Mouse (Mus musculus) neural tube, embryonic 15.5 days (tissue): ENCODE data around the gene Cd300e. TPM values are rescaled to one million over a fixed set of nuclear protein-coding genes. Genes with fewer than 3 reads are reported as not detected.

Source experiments
- ATAC-seq: fragments of 200-750 bp; cut with Nextera tagmentation; 2 replicates; pipeline ENCODE4 v1.8.0; 2017; ENCODE audit warnings: mild to moderate bottlenecking, moderate TSS enrichment, moderate library complexity; ENCODE audit not compliant: low FRiP score
- H3K27ac ChIP-seq: fragments of 300-500 bp; sonication (generic); replicated peaks from 2 replicates; pipeline ENCODE4 v1.5.1; 2015; ENCODE audit warnings: mild to moderate bottlenecking, inconsistent platforms
- H3K27me3 ChIP-seq: fragments of 300-500 bp; sonication (generic); replicated peaks from 2 replicates; pipeline ENCODE4 v1.6.1; 2015; ENCODE audit warnings: inconsistent platforms
- H3K36me3 ChIP-seq: fragments of 300-500 bp; sonication (generic); 2 replicates; pipeline ENCODE4 v1.6.1; 2015; ENCODE audit warnings: inconsistent platforms
- H3K4me1 ChIP-seq: fragments of 300-500 bp; sonication (generic); 2 replicates; pipeline ENCODE4 v1.6.1; 2015; ENCODE audit warnings: inconsistent platforms
- H3K4me2 ChIP-seq: fragments of 300-500 bp; sonication (generic); 2 replicates; pipeline ENCODE4 v1.6.1; 2015; ENCODE audit warnings: inconsistent platforms, mild to moderate bottlenecking, moderate library complexity
- H3K4me3 ChIP-seq: fragments of 300-500 bp; sonication (generic); replicated peaks from 2 replicates; pipeline ENCODE4 v1.5.1; 2015; ENCODE audit warnings: mild to moderate bottlenecking, inconsistent platforms
- H3K9ac ChIP-seq: fragments of 300-500 bp; sonication (generic); replicated peaks from 2 replicates; pipeline ENCODE4 v1.6.1; 2015; ENCODE audit warnings: mild to moderate bottlenecking, inconsistent platforms
- H3K9me3 ChIP-seq: fragments of 300-500 bp; sonication (generic); replicated peaks from 2 replicates; pipeline ENCODE4 v1.6.1; 2016; ENCODE audit warnings: inconsistent platforms
- WGBS: fragments of 180-500 bp; shearing (Covaris S2); methylation state at CpG from one replicate; pipeline ENCODE4 v1.1.7; 2015; ENCODE audit warnings: mixed read lengths; 5-methylcytosine and 5-hydroxymethylcytosine counted together
- polyA plus RNA-seq: library from polyadenylated mRNA; unstranded; fragments of >200 nt; fragmentation: Nextera tagmentation; extraction: Ambion mirVana; gene quantifications from 2 replicates; pipeline ENCODE4 v1.2.1, GENCODE M21; 2015

The Cd300e gene
- polyA plus RNA-seq, 1 experiment from 2014 or later = 0.06 TPM

DNA sequence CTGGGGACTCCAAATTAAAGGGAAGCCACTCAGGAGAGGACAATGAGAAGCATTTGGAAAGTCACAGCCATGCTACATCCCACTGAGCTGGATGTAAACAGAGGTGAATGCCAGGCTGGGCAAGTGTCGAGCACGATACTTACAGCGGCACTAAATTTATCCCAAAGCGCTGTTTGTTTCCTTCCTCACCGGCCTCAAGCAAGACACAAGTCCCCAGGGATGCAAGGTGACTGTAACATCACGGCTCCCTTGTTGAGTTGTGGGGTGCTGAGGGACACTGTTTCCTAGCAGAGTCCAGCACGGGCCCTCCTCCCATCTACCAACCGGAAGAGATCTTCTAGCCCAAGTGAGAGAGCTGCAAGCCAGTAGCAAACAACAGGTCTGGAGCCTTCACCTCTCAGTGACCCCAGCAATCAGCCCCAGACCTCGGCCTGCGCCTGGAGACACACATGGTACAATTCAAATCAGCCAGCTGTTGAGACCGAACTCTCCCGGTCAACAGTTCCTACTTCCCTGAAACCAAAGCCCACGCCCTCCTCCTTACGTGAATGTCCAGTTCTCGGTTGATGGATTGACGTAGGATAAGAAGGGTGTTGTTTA lies 37.4 kb upstream of the Cd300e start:
- Histone ChIP-seq H3K27ac (no peak overlapping the region), H3K4me3 (no peak overlapping the region), H3K27me3 (no peaks in the 10 kb centered on the region), H3K9ac (no peak overlapping the region), H3K9me3 (no peaks in the 10 kb centered on the region), H3K36me3 (no peaks in the 10 kb centered on the region), H3K4me2 (no peak overlapping the region), H3K4me1 (0 out of 2 replicates have a peak, but pooled peaks cover 5% of the 10 kb centered on the region)
- 60% methylated on average over 16 of the region's 16 CpGs for WGBS
- ATAC-seq = no peak

DNA sequence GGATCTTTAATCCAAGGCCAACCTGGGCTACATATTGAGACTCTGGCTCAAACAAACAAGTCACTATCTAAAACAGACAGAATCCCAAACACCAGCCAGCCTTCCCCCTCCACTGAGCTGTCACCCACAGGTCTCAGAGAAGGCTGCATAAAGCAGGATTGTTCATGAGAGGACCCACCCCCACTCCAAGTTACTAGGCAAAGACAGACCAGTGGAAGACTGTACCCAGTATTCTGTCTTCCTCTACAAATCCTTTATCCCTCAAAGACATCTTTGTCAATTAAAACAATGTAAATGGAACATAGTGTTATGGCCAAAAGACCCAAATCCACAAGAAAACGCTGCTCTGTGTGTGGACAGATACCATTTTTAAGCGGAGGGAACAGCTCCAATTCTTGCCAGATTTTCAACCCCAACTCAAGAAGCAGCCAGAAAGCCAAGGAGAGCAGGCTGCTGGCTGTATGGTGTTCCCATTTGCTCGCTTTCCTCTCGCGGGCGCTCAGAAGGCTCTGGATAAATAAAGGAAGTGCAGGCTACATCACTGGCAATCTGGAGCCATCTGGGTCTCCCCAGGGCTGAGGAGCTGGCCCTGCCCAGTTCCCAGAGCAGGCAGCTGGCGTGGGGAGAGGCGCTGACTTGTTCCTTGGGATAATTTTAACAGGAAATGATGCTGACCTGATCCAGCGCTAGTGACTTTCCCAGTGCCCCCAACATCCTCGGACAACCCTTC lies 36.4 kb upstream of the Cd300e start:
- Histone ChIP-seq H3K4me2 (no peak overlapping the region), H3K27me3 (no peaks in the 10 kb centered on the region; the same call in 1 of the 2 replicates), H3K9ac (no peak overlapping the region), H3K4me3 (no peak overlapping the region), H3K27ac (no peak overlapping the region), H3K36me3 (no peaks in the 10 kb centered on the region), H3K9me3 (no peaks in the 10 kb centered on the region), H3K4me1 (0 out of 2 replicates have a peak, but pooled peaks cover 5% of the 10 kb centered on the region)
- ATAC-seq = no peak
- WGBS = 70% methylated on average over 10 of the region's 10 CpGs

DNA sequence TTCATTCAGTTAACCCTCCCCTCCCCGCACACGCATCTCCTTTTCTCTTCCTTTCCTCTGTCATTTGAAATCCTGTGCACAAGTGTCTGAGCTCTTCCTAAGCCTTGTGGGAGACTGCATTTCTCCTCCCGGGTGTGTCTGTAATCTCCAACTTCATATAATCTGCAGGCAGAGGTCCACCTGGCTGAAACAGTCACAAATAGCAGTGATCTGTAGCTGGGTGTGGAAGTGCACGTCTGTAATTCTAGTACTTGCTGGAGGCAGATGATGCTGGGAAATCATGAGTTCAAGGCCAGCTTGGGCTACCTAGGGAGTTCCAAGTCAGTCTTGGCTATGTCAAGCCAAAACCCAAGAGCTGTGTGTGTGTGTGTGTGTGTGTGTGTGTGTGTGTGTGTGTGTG lies 30.2 kb upstream of the Cd300e start:
- H3K4me2 ChIP-seq = peak overlapping the region; percentile 59

DNA sequence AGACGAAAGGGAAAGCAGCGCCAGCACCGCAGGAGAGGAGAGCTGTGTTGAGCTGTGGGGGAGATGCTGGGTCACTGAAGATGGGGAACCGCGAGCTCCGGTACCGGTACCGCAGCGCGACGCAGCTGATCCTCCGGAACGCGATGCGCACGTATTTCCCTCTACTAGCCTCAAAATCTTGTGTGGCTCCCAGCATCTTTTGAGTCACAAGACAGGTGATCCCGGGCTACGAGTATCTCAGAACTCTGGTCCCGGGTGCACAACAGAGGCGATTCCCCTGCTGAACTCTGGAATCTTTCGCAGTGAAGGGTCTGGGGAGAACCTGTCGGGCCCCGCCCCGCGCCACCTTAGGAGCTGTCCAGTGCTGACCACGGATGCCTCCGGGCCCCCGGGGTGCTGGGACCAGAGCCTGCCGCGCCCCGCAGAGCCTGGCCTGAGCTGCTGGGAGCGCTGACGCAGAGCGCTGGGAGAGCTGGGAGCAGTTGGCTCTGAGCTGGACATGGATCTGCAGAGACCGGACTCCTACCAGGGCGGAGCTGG lies 29.5 kb upstream of the Cd300e start, which contains the start of gene Rab37:
TSS of gene Rab37 (plus strand) at position 70 of the 540 bp plus-strand sequence.
- H3K9ac ChIP-seq = no peak within 1 kb of the TSS; the same call in 1 of the 2 replicates
- WGBS = 3% methylated on average over 36 of the region's 36 CpGs
- H3K36me3 ChIP-seq = no peaks in the 10 kb centered on the region
- no peak within 1 kb of the TSS for H3K27ac ChIP-seq
- H3K9me3 ChIP-seq = no peaks in the 10 kb centered on the region
- H3K4me3 ChIP-seq = peak within 1 kb of the TSS; percentile 30
- ATAC-seq = no peak
- peaks cover 32% of the 10 kb centered on the region for H3K27me3 ChIP-seq
- H3K4me2 ChIP-seq = peak within 1 kb of the TSS; percentile 59
- H3K4me1 ChIP-seq = peaks cover 13% of the 10 kb centered on the region

More for the DNA sequence above, 30.2 kb upstream of the Cd300e start:
- no peak overlapping the region for H3K27ac ChIP-seq
- peaks cover 13% of the 10 kb centered on the region for H3K4me1 ChIP-seq
- no peak for ATAC-seq
- H3K9ac ChIP-seq = no peak overlapping the region
- WGBS = 21% methylated on average over 4 of the region's 4 CpGs
- H3K27me3 ChIP-seq = peaks cover 30% of the 10 kb centered on the region
- H3K36me3 ChIP-seq = no peaks in the 10 kb centered on the region
- no peaks in the 10 kb centered on the region for H3K9me3 ChIP-seq
- no peak overlapping the region for H3K4me3 ChIP-seq

DNA sequence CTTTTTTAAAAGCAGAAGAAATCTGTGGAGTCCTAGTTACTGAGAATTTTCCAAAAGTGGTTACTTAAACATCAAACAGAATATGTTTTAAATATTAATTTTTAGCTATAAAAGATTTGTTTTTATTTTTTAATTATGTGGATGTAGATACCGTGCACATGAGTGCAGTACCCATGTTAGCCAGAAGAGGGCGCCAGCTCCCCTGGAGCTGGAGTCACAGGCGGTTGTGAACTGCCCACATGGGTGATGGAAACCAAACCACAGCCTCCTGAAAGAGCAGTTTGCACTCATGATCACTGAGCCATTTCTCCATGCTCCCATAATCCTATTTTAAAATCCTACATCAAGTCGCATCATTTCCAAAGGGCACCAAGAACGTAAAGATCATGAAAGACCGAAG lies 27.9 kb upstream of the Cd300e start:
- H3K4me3 ChIP-seq = no peak overlapping the region
- H3K9me3 ChIP-seq = no peaks in the 10 kb centered on the region
- no peak for ATAC-seq
- no peak overlapping the region for H3K9ac ChIP-seq
- no peaks in the 10 kb centered on the region for H3K36me3 ChIP-seq
- WGBS = 67% methylated on average over 6 of the region's 6 CpGs
- H3K27ac ChIP-seq = no peak overlapping the region
- peaks cover 38% of the 10 kb centered on the region for H3K27me3 ChIP-seq
- H3K4me2 ChIP-seq = no peak overlapping the region
- H3K4me1 ChIP-seq = peaks cover 15% of the 10 kb centered on the region

DNA sequence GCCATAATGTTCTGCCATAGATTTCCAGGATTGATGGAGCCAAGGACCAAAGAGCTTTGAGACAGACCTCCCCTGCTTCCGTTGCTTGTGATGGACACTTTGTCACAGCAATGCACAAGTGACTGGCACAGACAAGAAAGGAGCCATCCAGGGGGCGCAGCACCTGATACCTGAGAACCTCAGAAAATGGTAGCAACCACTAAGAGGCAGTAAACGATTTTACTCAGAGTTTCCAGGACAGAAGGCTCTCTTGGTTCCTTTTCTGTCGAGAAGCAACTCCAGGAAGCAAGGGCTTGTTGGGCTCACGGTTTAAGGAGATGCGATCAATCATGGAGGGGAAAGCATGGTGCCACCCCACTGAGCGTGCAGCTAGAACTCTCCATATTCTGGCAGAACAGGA lies 24.2 kb upstream of the Cd300e start:
- no peaks in the 10 kb centered on the region for H3K36me3 ChIP-seq
- no peak overlapping the region; the same call in 1 of the 2 replicates for H3K9ac ChIP-seq
- no peaks in the 10 kb centered on the region for H3K9me3 ChIP-seq
- H3K4me1 ChIP-seq = peaks cover 18% of the 10 kb centered on the region
- H3K27me3 ChIP-seq = peaks cover 32% of the 10 kb centered on the region
- ATAC-seq = no peak
- H3K27ac ChIP-seq = no peak overlapping the region
- H3K4me3 ChIP-seq = no peak overlapping the region
- 64% methylated on average over 7 of the region's 7 CpGs for WGBS
- H3K4me2 ChIP-seq = no peak overlapping the region

DNA sequence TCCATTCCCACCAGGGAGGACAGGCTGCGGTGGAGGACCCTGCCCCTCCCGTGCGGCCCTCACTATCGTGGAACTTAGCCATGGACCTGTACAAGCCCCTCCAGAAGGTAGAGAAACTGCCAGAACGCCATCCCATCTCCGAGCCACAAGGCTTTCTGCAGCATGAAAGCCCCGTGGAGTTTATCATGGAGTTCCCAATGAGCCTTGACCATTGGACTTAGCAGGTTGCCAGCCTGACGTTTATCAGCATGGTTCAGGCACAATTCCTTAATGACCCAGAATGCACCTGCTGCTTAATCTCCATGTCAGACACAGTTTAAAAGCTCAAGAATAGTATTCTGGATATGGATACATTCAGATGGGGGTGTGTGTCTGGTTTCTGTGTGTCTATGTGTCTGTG lies 23.1 kb upstream of the Cd300e start:
- Histone ChIP-seq H3K4me2 (no peak overlapping the region), H3K27me3 (peaks cover 22% of the 10 kb centered on the region), H3K4me3 (no peak overlapping the region), H3K4me1 (peaks cover 17% of the 10 kb centered on the region), H3K9me3 (no peaks in the 10 kb centered on the region), H3K9ac (no peak overlapping the region), H3K36me3 (no peaks in the 10 kb centered on the region), H3K27ac (no peak overlapping the region)
- 47% methylated on average over 8 of the region's 8 CpGs for WGBS
- ATAC-seq = no peak

DNA sequence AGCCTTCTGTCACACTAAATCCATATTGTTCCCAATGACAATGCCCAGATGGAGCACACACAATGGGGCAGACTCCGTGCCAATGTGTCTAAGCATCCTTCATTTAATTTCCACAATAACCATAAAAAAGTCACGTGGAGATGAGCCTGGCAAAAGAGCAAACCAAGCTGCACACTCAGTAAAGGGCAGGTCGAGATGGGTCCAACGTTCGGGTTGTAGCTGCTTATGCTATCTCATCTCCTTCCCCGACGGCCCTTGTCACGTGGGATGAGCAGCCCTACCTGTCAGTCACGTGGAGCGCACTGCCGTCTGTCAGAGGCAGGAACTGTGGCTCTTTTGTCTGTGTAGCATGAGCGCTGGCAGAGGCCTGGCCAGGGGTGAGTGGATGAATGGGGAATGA lies 22.6 kb upstream of the Cd300e start:
- no peaks in the 10 kb centered on the region for H3K36me3 ChIP-seq
- 28% methylated on average over 12 of the region's 12 CpGs for WGBS
- ATAC-seq = no peak

DNA sequence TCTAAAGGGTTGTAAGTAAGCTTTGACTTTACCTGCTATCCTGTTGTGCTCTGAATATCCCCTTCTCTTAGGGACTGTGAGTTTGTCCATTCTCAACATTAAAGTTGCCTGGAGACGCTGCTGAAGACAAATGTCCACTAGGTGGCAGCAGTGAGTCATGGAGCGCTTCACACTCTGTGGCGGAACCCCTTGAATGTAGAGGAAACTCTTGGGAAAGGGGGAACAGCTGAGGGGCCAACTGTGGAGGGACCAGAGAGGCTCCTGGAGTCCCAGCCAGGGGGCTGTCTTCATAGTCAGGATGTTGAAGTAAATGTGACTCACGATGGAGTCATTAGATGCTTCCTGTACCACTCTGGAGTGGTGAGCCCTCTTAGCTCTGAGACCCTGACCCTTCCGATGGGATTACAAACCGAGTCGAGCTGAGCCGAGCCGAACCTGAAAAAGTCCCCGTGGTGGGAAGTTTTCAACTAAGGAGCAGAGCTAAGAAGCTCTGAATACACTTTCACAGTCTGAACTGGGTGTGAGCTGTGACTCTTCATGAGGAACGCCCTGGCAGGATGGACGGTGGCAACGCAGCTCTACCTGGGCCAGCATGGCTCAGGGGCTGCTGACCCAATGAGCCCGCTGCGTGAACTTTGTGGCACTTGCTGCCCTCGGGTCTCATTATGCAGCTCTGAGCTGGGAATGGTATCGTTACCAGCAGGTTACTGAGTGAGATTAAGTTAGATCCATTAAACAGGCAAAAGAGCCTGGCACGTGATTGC lies 21.6 kb upstream of the Cd300e start:
- H3K4me2 ChIP-seq = no peak overlapping the region
- H3K9ac ChIP-seq = no peak overlapping the region
- peaks cover 22% of the 10 kb centered on the region for H3K27me3 ChIP-seq
- H3K36me3 ChIP-seq = no peaks in the 10 kb centered on the region
- H3K4me3 ChIP-seq = no peak overlapping the region
- peaks cover 17% of the 10 kb centered on the region for H3K4me1 ChIP-seq
- WGBS = 38% methylated on average over 18 of the region's 18 CpGs
- H3K9me3 ChIP-seq = no peaks in the 10 kb centered on the region
- no peak overlapping the region for H3K27ac ChIP-seq
- ATAC-seq = peak; percentile 31; the same call in 1 of the 2 replicates

More for the DNA sequence above, 22.6 kb upstream of the Cd300e start:
- Histone ChIP-seq H3K27me3 (peaks cover 22% of the 10 kb centered on the region), H3K4me3 (no peak overlapping the region), H3K27ac (no peak overlapping the region), H3K9me3 (no peaks in the 10 kb centered on the region), H3K9ac (no peak overlapping the region), H3K4me2 (no peak overlapping the region), H3K4me1 (peaks cover 17% of the 10 kb centered on the region)

DNA sequence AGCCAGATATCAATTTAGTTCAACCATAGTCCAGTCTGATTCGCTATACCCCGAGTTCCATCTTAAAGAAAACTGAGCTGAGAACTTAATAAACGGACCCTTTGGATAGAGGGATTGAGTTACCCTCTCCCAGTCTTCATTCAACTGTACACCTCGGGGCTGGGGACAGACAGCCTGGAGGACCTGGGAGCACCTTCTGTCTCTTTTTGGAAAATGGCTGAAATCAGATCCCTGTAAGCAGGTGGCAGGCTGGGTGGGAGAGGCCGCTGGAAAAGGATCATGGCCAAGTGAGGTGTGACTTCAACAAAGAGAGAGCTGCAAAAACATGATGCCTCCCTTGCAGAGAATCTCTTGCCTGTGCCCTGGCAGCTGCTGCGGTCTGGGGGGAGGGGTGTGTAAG lies 20.2 kb upstream of the Cd300e start:
- no peak overlapping the region for H3K4me2 ChIP-seq
- 79% methylated on average over 6 of the region's 6 CpGs for WGBS
- no peak overlapping the region for H3K27ac ChIP-seq
- no peak overlapping the region for H3K4me3 ChIP-seq
- no peak overlapping the region for H3K9ac ChIP-seq
- peaks cover 26% of the 10 kb centered on the region for H3K27me3 ChIP-seq
- no peak for ATAC-seq
- no peaks in the 10 kb centered on the region for H3K9me3 ChIP-seq
- no peaks in the 10 kb centered on the region for H3K36me3 ChIP-seq
- peaks cover 17% of the 10 kb centered on the region for H3K4me1 ChIP-seq

DNA sequence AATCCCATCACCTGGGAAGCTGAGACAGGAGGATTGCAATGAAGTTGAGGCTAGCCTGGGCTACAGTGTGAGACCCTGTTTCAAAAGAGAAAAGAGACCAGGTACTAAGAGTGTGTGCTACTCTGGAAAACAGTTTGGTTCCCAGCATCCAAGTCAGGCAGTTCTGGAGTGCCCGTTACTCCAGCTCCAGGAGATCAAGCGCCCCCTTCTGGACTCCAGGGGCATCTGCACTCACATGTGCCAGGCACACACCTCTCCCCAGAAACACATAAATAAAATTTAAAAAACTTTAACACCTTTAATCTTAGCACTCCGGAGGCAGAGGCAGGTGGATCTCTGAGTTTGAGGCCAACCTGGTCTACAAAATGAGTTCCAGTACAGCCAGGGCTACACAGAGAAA lies 19.4 kb upstream of the Cd300e start:
- Histone ChIP-seq H3K4me2 (no peak overlapping the region), H3K36me3 (no peaks in the 10 kb centered on the region), H3K27me3 (peaks cover 27% of the 10 kb centered on the region), H3K9ac (no peak overlapping the region), H3K4me3 (no peak overlapping the region), H3K27ac (no peak overlapping the region), H3K9me3 (no peaks in the 10 kb centered on the region), H3K4me1 (peaks cover 17% of the 10 kb centered on the region)
- 73% methylated on average over 3 of the region's 3 CpGs for WGBS
- no peak for ATAC-seq
